Mouse (Mus musculus) kidney, embryonic 16.5 days (tissue): ENCODE data around the gene Rnpep. TPM values are rescaled to one million over a fixed set of nuclear protein-coding genes. Genes with fewer than 3 reads are reported as not detected.

Experiments used
- ATAC-seq: fragments of 200-750 bp; cut with Nextera tagmentation; 2 replicates; pipeline ENCODE4 v1.8.0; 2017; ENCODE audit warnings: moderate TSS enrichment; ENCODE audit not compliant: low FRiP score, low TSS enrichment
- H3K27ac ChIP-seq: fragments of 300-500 bp; sonication (generic); 2 replicates; pipeline ENCODE4 v1.5.1; 2014; ENCODE audit warnings: low read length
- H3K27me3 ChIP-seq: fragments of 300-500 bp; sonication (generic); 2 replicates; pipeline ENCODE4 v1.6.1; 2014; ENCODE audit warnings: low read length, control low read depth, mixed read lengths; ENCODE audit not compliant: insufficient read depth
- H3K36me3 ChIP-seq: fragments of 300-500 bp; sonication (generic); 2 replicates; pipeline ENCODE4 v1.6.1; 2014; ENCODE audit warnings: low read length, control low read depth, mixed read lengths; ENCODE audit not compliant: insufficient read depth
- H3K4me1 ChIP-seq: fragments of 300-500 bp; sonication (generic); 2 replicates; pipeline ENCODE4 v1.6.1; 2014; ENCODE audit warnings: low read length, control low read depth, mixed read lengths; ENCODE audit not compliant: insufficient read depth
- H3K4me2 ChIP-seq: fragments of 300-500 bp; sonication (generic); replicated peaks from 2 replicates; pipeline ENCODE4 v1.6.1; 2014; ENCODE audit warnings: low read depth, low read length
- H3K4me3 ChIP-seq: fragments of 300-500 bp; sonication (generic); 2 replicates; pipeline ENCODE4 v1.5.1; 2014; ENCODE audit warnings: mild to moderate bottlenecking, low read length
- H3K9ac ChIP-seq: fragments of 300-500 bp; sonication (generic); replicated peaks from 2 replicates; pipeline ENCODE4 v1.6.1; 2014; ENCODE audit warnings: low read length
- H3K9me3 ChIP-seq: fragments of 300-500 bp; sonication (generic); 2 replicates; pipeline ENCODE4 v1.6.1; 2016; ENCODE audit warnings: low read length, control low read depth
- WGBS: fragments of 180-500 bp; shearing (Covaris S2); extraction: QIAGEN DNeasy Blood & Tissue Kit; methylation state at CpG from one replicate; pipeline ENCODE4 v1.1.7; 2014; 5-methylcytosine and 5-hydroxymethylcytosine counted together
- polyA plus RNA-seq: library from polyadenylated mRNA; unstranded; fragments of >200 nt; fragmentation: Nextera tagmentation; extraction: Ambion mirVana; gene quantifications from 2 replicates; pipeline ENCODE4 v1.2.1, GENCODE M21; 2015

The Rnpep gene
- polyA plus RNA-seq, 1 experiment from 2014 or later, result 89.8 TPM

- no peak overlapping the region for H3K4me3 ChIP-seq
- WGBS, result 85% methylated on average over 3 of the region's 3 CpGs
- H3K9ac ChIP-seq, result no peak overlapping the region
- ATAC-seq, result no peak
- peaks cover 31% of the 10 kb centered on the region for H3K36me3 ChIP-seq
- peaks cover 4% of the 10 kb centered on the region; the same call in 1 of the 2 replicates for H3K4me1 ChIP-seq
- H3K4me2 ChIP-seq, result no peak overlapping the region
- no peaks in the 10 kb centered on the region for H3K27me3 ChIP-seq
- no peak overlapping the region for H3K27ac ChIP-seq
- H3K9me3 ChIP-seq, result no peaks in the 10 kb centered on the region
Observed at GRCm38 (mm10) chr1:135262329-135262728, 21.6 kb downstream of the Rnpep start.

- Histone ChIP-seq H3K27me3 (no peaks in the 10 kb centered on the region), H3K9me3 (no peaks in the 10 kb centered on the region), H3K4me3 (no peak overlapping the region), H3K36me3 (peaks cover 24% of the 10 kb centered on the region), H3K4me1 (peaks cover 4% of the 10 kb centered on the region; the same call in 1 of the 2 replicates), H3K4me2 (no peak overlapping the region), H3K9ac (no peak overlapping the region), H3K27ac (no peak overlapping the region)
- 59% methylated on average over 6 of the region's 6 CpGs for WGBS
- ATAC-seq, result no peak
Observed at GRCm38 (mm10) chr1:135260931-135261330, 23.0 kb downstream of the Rnpep start.

- Histone ChIP-seq H3K27me3 (no peaks in the 10 kb centered on the region), H3K9me3 (no peaks in the 10 kb centered on the region), H3K4me1 (peaks cover 11% of the 10 kb centered on the region; the same call in 1 of the 2 replicates), H3K36me3 (peaks cover 13% of the 10 kb centered on the region), H3K4me2 (peak overlapping the region; percentile 53), H3K4me3 (peak overlapping the region; percentile 48), H3K9ac (peak overlapping the region; percentile 59), H3K27ac (peak overlapping the region; percentile 90)
- under 1% methylated on average over 10 of the region's 10 CpGs for WGBS
- ATAC-seq, result peak; percentile 80
Observed at GRCm38 (mm10) chr1:135259128-135259436, 24.8 kb downstream of the Rnpep start.

GRCm38 (mm10) chr1:135258380-135259127 is 25.3 kb downstream of the Rnpep start, which contains the start of gene Elf3:
TSS of gene Elf3 (minus strand) at chr1:135258568.
- H3K36me3 ChIP-seq, result peaks cover 10% of the 10 kb centered on the region
- no peaks in the 10 kb centered on the region for H3K9me3 ChIP-seq
- peak within 1 kb of the TSS; percentile 48 for H3K4me3 ChIP-seq
- H3K4me1 ChIP-seq, result peaks cover 11% of the 10 kb centered on the region; the same call in 1 of the 2 replicates
- H3K9ac ChIP-seq, result peak within 1 kb of the TSS; percentile 59
- peak; percentile 95 for ATAC-seq
- peak within 1 kb of the TSS; percentile 53 for H3K4me2 ChIP-seq
- no peaks in the 10 kb centered on the region for H3K27me3 ChIP-seq
- WGBS, result 9% methylated on average over 19 of the region's 19 CpGs
- H3K27ac ChIP-seq, result peak within 1 kb of the TSS; percentile 90

GRCm38 (mm10) chr1:135256299-135256698 is 27.6 kb downstream of the Rnpep start:
- Histone ChIP-seq H3K4me2 (peak overlapping the region; percentile 53), H3K9me3 (no peaks in the 10 kb centered on the region), H3K4me3 (peak overlapping the region; percentile 48), H3K36me3 (0 out of 2 replicates have a peak, but pooled peaks cover 2% of the 10 kb centered on the region), H3K4me1 (peaks cover 18% of the 10 kb centered on the region), H3K27ac (no peak overlapping the region), H3K9ac (peak overlapping the region; percentile 23; the same call in 1 of the 2 replicates), H3K27me3 (no peaks in the 10 kb centered on the region)
- ATAC-seq, result no peak
- 85% methylated on average over 6 of the region's 6 CpGs for WGBS

GRCm38 (mm10) chr1:135252854-135253253 is 31.0 kb downstream of the Rnpep start:
- Histone ChIP-seq H3K36me3 (0 out of 2 replicates have a peak, but pooled peaks cover 2% of the 10 kb centered on the region), H3K9ac (no peak overlapping the region), H3K27ac (no peak overlapping the region), H3K4me2 (no peak overlapping the region), H3K4me3 (no peak overlapping the region), H3K27me3 (no peaks in the 10 kb centered on the region), H3K4me1 (peaks cover 14% of the 10 kb centered on the region), H3K9me3 (no peaks in the 10 kb centered on the region)
- ATAC-seq, result no peak
- WGBS, result 20% methylated on average over 4 of the region's 4 CpGs

- Histone ChIP-seq H3K4me1 (peaks cover 14% of the 10 kb centered on the region), H3K9me3 (no peaks in the 10 kb centered on the region), H3K36me3 (0 out of 2 replicates have a peak, but pooled peaks cover 2% of the 10 kb centered on the region), H3K4me3 (no peak overlapping the region), H3K9ac (no peak overlapping the region), H3K27ac (no peak overlapping the region), H3K4me2 (no peak overlapping the region), H3K27me3 (no peaks in the 10 kb centered on the region)
- ATAC-seq, result no peak
- WGBS, result 72% methylated on average over 8 of the region's 8 CpGs
Observed at GRCm38 (mm10) chr1:135251405-135251804, 32.5 kb downstream of the Rnpep start.

GRCm38 (mm10) chr1:135250706-135251105 is 33.2 kb downstream of the Rnpep start:
- no peaks in the 10 kb centered on the region for H3K27me3 ChIP-seq
- no peak overlapping the region for H3K27ac ChIP-seq
- 0 out of 2 replicates have a peak, but pooled peaks cover 2% of the 10 kb centered on the region for H3K36me3 ChIP-seq
- no peak overlapping the region for H3K9ac ChIP-seq
- no peaks in the 10 kb centered on the region for H3K9me3 ChIP-seq
- no peak for ATAC-seq
- no peak overlapping the region for H3K4me2 ChIP-seq
- peaks cover 13% of the 10 kb centered on the region for H3K4me1 ChIP-seq
- no peak overlapping the region for H3K4me3 ChIP-seq
- 73% methylated on average over 2 of the region's 3 CpGs for WGBS

GRCm38 (mm10) chr1:135248434-135248850 is 35.4 kb downstream of the Rnpep start:
- H3K27ac ChIP-seq, result no peak overlapping the region

GRCm38 (mm10) chr1:135244014-135244413 is 39.9 kb downstream of the Rnpep start:
- no peak overlapping the region for H3K27ac ChIP-seq
- H3K4me2 ChIP-seq, result no peak overlapping the region
- H3K9ac ChIP-seq, result no peak overlapping the region
- WGBS, result 69% methylated on average over 8 of the region's 8 CpGs
- no peaks in the 10 kb centered on the region for H3K9me3 ChIP-seq
- no peaks in the 10 kb centered on the region for H3K4me1 ChIP-seq
- H3K4me3 ChIP-seq, result no peak overlapping the region
- H3K36me3 ChIP-seq, result no peaks in the 10 kb centered on the region
- no peaks in the 10 kb centered on the region for H3K27me3 ChIP-seq
- no peak for ATAC-seq

More at GRCm38 (mm10) chr1:135248434-135248850, 35.4 kb downstream of the Rnpep start:
- Histone ChIP-seq H3K4me2 (peak overlapping the region; percentile 31), H3K4me1 (peaks cover 7% of the 10 kb centered on the region), H3K4me3 (peak overlapping the region; percentile 10; the same call in 1 of the 2 replicates), H3K9me3 (no peaks in the 10 kb centered on the region), H3K36me3 (no peaks in the 10 kb centered on the region), H3K9ac (no peak overlapping the region), H3K27me3 (no peaks in the 10 kb centered on the region)
- ATAC-seq, result peak; percentile 84
- WGBS, result 5% methylated on average over 15 of the region's 15 CpGs
